Mouse (Mus musculus): Measurements from ENCODE around the gene Arl6ip6.

Gene Arl6ip6

DNA sequence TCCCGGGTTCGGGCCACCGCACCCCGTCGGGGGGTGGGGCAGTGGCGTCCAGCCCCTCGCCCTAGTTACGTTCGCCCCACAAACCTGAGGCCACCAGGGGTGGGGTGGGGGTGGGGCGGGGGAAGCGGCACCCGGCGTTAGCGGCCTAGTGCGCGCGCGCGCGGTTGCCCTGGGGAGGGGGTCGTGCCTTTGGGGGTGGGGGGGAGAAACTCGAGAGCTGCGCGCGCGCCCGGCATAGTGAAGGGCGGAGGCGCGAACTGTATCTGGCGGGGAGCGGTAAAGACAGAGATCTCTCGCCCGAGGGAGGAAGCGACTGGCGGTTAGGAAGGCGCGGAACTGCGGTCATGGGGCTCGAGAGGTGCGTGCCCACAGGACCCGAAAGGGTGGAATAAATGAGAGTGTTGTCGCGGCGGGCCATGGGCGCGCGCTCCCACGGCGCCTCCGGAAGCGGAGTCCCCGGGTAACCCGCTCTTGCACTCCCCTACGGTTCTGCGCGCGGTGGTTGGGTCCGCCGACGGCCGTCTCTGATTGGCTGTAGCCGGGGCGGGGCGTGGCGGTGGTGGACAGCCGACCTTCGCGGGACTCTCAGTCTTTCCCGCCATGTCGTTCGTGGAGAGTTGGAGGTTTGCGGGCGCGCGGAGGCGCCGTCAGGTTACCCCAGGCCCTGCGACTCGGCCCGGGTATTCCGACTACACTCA lies at the start of gene Arl6ip6:
Gene Arl6ip6, plus strand, starts transcription at position 204 of the 698 bp plus-strand sequence.
- DNase-seq = peak; percentile 98 to 99

DNA sequence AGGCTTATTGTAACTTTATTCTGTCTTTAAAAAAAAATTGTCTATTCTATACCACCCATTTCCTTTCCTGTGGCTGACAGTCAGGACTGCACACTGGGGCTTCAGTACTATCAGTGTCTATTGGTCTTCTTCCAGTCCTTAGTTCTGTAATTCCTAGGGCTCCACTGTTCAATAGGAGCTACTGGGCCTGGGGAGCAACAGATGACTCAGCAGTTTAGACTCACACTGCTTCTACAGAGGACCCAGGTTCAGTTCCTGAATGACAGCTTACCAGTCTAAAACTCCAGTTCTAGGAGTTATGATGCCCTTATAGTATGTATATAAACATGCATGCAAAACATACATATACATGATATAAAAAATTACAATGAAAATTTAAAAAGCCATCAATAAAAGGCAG lies 44.7 kb upstream of the Arl6ip6 start:
- DNase-seq = no peak

DNA sequence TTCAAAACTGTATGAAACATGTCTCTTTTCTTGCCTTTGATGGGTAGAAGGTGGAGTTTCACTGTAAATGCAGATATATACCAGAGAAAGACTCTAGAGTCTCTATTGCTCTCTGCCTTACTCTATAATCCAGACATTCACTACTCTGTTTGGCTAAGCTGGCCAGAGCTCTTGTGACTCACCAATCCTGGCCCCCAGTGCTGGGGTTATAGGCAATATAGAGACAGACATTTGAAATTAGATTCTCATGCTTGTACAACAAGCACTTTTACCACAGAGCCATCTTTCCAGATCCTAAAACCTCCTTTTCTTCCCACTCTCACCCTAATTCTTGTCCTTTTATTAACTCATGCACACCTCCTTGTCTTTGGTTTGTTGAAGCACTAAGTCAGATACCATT lies 17.6 kb upstream of the Arl6ip6 start:
- DNase-seq = no peak

DNA sequence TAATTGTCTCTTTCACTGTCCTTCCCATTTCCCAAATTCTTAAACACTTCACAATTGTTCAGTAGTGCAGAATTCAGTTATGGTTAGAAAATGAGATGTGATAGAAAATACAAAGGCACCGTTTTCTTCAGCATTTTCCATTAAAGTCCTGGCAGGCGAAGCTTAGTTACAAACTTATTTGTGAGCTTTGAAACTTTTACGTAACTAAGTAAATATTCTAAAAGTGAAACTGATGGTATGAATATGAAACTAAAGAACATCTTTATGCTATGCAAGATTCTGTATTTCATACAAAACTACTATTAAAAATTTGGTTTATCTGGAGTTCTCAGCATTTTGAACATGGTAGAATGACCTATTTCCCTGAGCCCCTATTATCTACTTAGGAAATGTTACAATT lies 12.6 kb upstream of the Arl6ip6 start:
- DNase-seq = no peak

DNA sequence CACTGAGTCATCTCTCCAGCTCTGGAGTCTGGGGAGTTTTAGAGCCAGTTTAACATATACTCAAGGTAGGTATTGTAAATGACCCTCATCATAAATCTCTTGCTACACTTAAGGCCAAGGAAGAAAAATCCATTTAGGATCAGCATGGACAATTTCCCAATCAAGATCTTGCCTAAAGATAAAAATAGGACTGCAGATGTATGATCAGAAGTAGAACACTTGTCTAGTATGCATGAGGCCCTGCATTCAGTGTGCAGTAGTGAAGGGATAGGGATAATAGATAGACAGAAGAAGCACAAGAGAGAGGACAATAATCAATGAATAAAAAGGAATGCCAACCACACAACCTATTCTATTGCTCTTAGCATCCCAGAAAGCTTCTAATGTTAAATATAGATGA lies 11.7 kb upstream of the Arl6ip6 start:
- DNase-seq = no peak

DNA sequence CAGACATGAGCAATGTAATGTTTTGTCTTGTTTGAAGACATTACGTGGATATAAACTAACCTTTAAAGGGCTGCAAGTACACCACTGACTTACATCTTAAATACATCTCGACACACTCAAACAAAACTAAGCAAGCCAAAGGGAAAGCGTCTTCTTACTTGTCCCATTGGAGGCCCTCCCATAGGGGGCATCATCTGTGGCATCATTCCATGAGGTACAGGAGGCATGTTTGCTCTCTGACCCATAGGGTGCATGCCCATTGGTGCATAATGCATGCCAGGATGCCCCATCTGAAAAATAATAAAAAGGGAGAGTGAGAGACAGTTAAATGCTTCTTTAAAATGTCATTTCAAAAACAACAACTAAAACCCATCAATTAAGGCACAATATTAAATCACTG lies 1.7 kb upstream of the Arl6ip6 start:
- peak; percentile 21 to 34 for DNase-seq

DNA sequence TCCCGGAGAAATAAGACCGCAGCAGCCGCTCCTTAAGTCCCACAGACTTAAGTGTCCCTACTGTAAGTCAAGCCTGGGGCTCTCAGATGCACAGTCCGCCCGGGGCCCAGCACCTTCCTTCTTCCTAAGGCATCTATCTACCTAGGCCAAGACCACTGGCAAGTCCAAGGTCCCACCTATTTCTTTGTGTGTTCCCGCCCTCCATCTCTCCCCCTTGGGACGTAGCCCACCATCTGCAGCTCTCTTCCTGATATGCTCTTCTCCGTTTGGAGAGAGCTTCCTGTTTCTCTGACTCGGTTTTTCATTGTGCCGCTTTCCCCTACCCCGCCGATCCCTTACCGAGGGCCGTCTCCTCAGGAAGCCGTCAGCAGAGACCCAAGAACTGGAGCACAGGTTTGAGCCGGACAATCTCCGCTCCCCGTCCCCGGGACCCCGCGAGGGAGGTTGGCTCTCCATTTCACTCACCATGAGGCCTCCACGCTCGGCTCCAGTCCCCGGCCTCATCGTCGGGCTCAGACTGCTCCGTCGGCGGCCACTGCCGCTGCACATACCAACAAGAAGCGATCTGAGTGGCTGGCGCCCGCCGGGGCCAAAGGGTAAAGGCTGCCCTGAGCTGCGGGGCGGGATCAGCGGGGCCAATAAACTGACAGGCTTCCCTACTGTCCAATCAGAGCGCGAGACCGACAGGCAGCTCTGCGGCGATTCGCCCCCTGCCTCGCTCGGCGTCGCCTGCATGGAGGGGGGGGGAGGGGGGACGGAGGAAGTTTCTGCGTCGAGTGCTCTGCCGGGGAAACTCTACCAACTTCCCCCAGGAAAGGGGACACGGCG lies 628 bp upstream of the Arl6ip6 start, which contains the start of gene Prpf40a:
Gene Prpf40a, minus strand, starts transcription at position 601 of the 828 bp plus-strand sequence.
- DNase-seq = peak; percentile 99

DNA sequence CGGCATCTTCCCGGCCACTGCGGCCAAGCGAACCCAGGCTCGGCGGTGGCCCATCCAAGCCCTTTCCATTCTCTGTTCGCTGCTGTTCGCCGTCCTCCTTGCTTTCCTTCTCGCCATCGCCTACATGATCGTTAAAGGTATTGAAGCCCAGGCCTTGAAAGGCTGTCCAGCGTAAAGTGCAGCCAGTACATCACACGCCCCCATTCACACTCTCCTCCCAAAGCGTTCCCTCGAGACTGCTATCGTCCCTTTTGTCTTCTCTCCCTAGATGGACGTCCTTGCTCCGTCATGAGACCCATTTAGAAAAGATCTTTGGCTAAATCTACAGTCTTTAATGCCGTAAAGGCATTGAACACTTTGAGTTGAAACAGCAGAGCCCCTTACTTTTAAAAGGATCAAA lies 860 bp downstream of the Arl6ip6 start:
- no peak for DNase-seq

DNA sequence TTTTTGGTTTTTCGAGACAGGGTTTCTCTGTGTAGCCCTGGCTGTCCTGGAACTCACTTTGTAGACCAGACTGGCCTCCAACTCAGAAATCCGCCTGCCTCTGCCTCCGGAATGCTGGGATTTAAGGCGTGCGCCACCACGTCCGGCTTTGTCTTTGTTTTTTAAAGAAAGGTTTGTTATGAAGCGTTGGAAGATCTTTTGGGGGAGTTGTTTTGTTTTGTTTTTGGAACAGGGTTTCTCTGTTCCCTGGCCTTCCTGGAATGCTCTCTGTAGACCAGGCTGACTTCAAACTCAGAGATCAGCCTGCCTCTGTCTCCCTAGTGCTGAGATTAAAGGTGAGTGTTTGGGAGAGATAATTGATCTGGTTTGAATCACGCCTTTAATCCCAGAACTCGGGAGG lies 4.9 kb downstream of the Arl6ip6 start:
- no peak for DNase-seq

DNA sequence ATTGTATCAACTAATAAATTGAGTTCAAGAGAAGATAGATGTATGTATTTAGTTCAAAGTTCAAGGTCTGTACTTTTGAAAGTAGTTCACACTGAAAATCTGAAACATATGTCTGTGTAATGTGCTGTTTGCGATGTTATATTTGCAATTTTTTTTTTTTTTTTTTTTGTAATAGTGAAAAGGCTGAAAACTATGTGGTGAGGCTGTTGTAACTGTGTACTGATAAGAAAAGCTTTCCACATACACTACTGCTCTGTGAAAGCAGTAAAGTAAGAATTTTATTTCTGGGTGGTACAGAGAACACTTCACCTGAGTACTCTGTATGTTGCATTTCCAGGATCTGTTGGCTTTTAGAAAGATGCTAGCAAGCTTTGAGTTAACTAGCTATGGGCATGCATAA lies 7.7 kb downstream of the Arl6ip6 start:
- DNase-seq = no peak

DNA sequence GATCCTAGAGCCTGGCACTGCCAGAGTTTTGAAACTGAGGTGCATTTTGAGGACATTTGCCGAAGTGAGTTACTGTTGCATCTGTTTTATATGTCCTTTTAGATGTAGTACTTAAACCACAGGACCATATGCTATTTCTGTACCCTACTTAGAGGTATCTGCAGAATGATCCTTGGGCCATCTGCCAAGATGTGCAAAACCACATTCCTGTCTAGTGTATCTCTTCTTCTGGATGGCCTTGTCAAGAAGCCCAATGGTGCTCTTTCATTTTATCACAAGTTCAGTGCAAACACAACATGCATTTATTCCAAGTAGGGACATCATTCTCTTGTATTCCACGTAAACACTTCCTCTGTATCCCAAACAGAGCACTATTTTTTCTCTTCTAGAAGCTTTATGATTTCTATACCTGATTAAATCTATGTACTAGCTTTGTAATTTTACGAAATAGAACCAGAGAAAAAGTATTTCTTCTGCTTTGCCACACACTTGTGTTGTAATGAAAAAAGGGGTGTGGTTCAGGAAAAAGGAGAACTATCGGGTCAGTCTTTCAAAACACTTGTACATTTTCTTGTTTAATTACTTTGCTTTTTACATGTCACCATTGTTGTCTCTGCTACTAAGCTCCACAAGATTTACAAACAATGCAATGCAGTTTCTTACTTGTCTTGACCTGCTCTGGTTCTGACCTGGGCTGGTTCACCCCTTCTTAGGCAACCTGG lies 8.8 kb downstream of the Arl6ip6 start:
- DNase-seq = no peak

DNA sequence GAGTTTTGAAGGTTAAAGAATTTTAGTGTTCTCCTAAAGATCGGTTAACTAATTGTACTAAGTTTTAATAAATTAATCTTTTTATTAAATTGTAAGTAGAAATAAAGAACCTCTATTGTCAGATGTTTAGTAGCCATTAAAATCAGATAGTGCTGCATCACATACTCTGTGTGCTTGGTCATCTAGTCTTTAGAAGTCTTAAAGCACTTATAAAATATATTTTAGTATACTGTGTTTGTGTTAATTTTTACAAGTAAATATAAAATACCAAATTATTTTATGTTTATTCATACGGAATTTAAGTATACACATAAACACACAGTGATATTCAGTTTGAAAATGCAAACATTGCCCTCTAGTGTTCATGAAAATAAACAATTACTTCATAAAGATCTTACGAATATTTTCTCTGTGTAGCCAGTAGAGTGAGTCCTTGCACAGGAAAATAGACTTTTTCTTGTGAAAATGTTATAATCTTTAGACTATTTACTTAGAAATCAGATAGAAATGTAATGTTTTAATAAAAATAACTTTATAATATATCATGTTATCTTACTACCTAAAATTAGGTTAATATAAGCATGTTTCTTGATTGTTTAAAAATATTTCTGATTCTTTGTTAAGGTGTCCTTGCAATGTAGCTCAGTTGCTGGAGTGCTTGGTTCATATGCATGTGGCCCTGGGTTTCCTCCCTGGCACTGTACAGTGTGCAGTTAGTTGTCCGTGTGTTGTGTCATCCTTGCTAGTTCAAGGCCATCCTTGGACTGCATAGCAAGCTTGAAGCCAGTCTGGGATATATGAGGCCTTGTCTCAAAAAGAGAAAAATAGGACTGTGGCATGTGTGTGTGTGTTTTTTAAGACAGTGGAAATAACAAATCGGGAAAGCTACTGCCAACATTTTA lies 13.1 kb downstream of the Arl6ip6 start:
- no peak for DNase-seq

DNA sequence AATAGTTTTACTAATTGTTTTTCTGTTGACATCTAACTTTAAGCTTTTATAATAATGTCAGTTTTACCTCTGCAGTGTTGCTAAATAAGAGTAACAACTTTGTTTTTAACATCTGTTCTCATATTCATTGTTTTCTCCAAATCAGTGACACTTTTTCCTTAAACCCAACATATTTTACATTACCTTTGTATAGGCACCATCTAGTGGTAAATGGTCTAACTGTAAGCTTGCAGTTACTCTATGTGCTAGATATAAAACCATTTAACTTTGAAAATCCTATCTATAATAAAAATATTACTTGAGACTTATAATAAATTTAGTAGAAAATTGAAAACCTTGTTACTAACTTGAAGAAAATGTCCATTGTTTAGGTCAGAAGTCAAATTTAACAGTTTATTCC lies 15.2 kb downstream of the Arl6ip6 start:
- DNase-seq = no peak

DNA sequence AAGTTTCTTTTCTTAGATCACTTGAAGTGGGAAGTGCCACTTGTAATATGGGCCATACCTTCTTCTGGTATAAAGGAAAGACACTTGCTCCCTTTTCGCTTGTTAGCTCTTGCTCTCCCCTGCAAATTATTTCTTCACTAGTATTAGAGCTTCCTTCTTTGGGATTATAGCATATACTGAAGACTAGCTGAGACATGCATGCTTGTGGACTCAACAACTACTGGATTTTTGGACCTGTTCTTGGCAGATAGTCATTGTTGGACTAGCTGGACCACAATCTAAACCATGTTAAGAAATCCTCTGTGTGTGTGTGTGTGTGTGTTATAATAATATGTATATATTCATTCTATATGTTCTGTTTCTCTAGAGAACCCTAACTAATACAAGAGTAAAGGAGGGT lies 22.0 kb downstream of the Arl6ip6 start:
- no peak for DNase-seq

DNA sequence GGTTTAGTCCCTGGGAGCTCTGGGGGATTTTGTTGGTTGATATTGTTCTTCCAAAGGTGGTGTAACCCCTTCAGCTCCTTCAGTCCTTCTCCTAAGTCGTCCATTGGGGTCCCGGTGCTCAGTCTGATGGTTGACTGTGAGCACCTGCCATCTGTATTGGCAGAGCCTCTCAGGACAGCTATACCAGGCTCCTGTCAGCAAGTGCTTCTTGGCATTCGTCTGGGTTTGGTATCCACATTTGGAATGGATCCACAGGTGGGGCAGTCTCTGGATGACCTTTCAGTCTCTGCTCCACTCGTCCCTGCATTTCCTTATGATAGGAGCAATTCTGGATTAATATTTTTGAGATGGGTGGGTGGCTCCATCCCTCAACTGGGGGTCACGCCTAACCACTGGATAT lies 30.7 kb downstream of the Arl6ip6 start:
- DNase-seq = no peak

DNA sequence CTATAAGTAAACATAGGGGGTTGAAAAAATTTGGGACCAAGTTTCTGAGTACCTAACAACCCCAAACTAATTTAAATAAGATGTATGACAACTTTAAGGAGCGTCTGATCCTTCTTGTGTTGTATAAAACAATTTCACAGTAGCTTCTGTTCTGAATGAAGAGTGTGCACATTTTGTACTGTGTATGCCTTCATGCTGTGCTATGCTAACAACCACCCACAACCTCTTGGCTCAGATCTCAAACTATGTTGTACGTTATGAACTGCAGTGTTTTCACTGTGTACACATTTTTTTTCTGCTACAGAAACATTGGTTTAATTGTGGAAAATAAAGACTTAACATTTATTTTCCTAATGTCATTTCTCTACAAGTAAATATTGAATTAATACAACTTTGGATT lies 65.5 kb downstream of the Arl6ip6 start:
- no peak for DNase-seq
